Mouse (Mus musculus) forebrain, embryonic 12.5 days (tissue): ENCODE results near the gene Pgghg. TPM values are rescaled to one million over a fixed set of nuclear protein-coding genes. Genes with fewer than 3 reads are reported as not detected.

Experiments
- ATAC-seq: fragments of 200-750 bp; cut with Nextera tagmentation; 2 replicates; pipeline ENCODE4 v1.8.0; 2017; ENCODE audit warnings: moderate TSS enrichment; ENCODE audit not compliant: low FRiP score
- H3K27ac ChIP-seq: fragments of 300-500 bp; sonication (generic); 2 replicates; pipeline ENCODE4 v1.5.1; 2016; ENCODE audit warnings: mild to moderate bottlenecking
- H3K27me3 ChIP-seq: fragments of 300-500 bp; sonication (generic); 2 replicates; pipeline ENCODE4 v1.6.1; 2016; ENCODE audit warnings: mild to moderate bottlenecking
- H3K36me3 ChIP-seq: fragments of 300-500 bp; sonication (generic); replicated peaks from 2 replicates; pipeline ENCODE4 v1.6.1; 2016; ENCODE audit warnings: mild to moderate bottlenecking
- H3K4me1 ChIP-seq: fragments of 300-500 bp; sonication (generic); 2 replicates; pipeline ENCODE4 v1.6.1; 2016
- H3K4me2 ChIP-seq: fragments of 300-500 bp; sonication (generic); 2 replicates; pipeline ENCODE4 v1.6.1; 2016; ENCODE audit warnings: mild to moderate bottlenecking, moderate library complexity
- H3K4me3 ChIP-seq: fragments of 300-500 bp; sonication (generic); replicated peaks from 2 replicates; pipeline ENCODE4 v1.5.1; 2016; ENCODE audit warnings: mild to moderate bottlenecking
- H3K9ac ChIP-seq: fragments of 300-500 bp; sonication (generic); 2 replicates; pipeline ENCODE4 v1.6.1; 2016; ENCODE audit warnings: mild to moderate bottlenecking
- H3K9me3 ChIP-seq: fragments of 300-500 bp; sonication (generic); 2 replicates; pipeline ENCODE4 v1.6.1; 2016
- WGBS: fragments of 180-500 bp; shearing (Covaris S2); methylation state at CpG from one replicate; pipeline ENCODE4 v1.1.7; 2016; 5-methylcytosine and 5-hydroxymethylcytosine counted together
- polyA plus RNA-seq: library from polyadenylated mRNA; unstranded; fragments of >200 nt; fragmentation: Nextera tagmentation; extraction: Ambion mirVana; gene quantifications from 2 replicates; pipeline ENCODE4 v1.2.1, GENCODE M21; 2016

Pgghg gene
- polyA plus RNA-seq, 1 experiment from 2014 or later = 12.9 TPM

DNA sequence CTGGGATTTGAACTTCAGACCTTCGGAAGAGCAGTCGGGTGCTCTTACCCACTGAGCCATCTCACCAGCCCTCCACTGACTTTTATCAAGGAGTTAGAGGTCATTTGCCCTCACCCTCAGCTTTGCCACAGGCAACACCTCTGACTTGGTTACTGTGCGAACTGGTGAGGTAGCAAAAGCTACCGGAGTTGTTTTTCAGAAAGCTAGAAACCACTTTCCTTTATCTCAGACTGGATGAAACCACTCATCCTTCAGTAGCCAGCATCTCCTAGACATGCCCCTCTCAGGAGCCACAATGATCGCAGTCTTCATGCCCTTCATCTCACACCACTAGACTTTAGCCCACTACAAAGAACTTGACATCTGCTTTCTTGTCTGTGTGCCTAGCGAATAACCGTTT lies 41.8 kb downstream of the Pgghg start:
- no peaks in the 10 kb centered on the region for H3K4me1 ChIP-seq
- no peaks in the 10 kb centered on the region for H3K27me3 ChIP-seq
- H3K9ac ChIP-seq = no peak overlapping the region
- no peak overlapping the region for H3K4me2 ChIP-seq
- ATAC-seq = no peak
- no peak overlapping the region for H3K27ac ChIP-seq
- H3K4me3 ChIP-seq = no peak overlapping the region
- no peaks in the 10 kb centered on the region for H3K9me3 ChIP-seq
- whole genome bisulfite sequencing = 94% methylated on average over 7 of the region's 7 CpGs
- H3K36me3 ChIP-seq = no peaks in the 10 kb centered on the region

- H3K9me3 ChIP-seq = no peaks in the 10 kb centered on the region
- H3K4me2 ChIP-seq = no peak overlapping the region
- no peak overlapping the region for H3K9ac ChIP-seq
- no peak overlapping the region for H3K27ac ChIP-seq
- no peaks in the 10 kb centered on the region for H3K36me3 ChIP-seq
- H3K27me3 ChIP-seq = no peaks in the 10 kb centered on the region
- ATAC-seq = no peak
- no peaks in the 10 kb centered on the region for H3K4me1 ChIP-seq
- 91% methylated on average over 17 of the region's 17 CpGs for WGBS
- no peak overlapping the region for H3K4me3 ChIP-seq
These were observed 46.3 kb downstream of the Pgghg start for GRCm38 (mm10) chr7:140987182-140988138.

DNA sequence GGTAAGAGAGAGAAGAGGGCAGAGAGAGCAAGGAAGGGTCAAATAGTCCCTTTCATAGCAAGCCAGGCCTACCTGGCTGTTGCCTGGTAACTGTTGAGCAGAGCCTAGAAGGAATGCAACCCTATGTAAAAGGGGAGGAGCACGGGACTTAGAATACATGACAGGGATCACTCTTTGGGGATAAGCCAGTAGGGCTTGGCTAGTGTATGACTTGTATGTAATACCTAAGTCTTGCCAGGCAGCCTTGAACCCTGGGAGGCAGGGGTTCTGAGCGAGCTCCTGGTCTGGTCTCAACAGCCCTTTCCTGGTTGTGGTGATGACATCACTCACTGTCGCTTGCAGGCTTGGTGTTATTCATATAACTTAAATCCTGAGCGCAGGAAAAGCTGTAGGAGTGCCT lies 47.8 kb downstream of the Pgghg start:
- Histone ChIP-seq H3K9ac (no peak overlapping the region), H3K27ac (no peak overlapping the region), H3K4me2 (no peak overlapping the region), H3K4me1 (no peaks in the 10 kb centered on the region), H3K36me3 (no peaks in the 10 kb centered on the region), H3K9me3 (no peaks in the 10 kb centered on the region), H3K4me3 (no peak overlapping the region), H3K27me3 (no peaks in the 10 kb centered on the region)
- no peak for ATAC-seq
- WGBS = 79% methylated on average over 4 of the region's 4 CpGs

GRCm38 (mm10) chr7:140990185-140990584 lies 49.0 kb downstream of the Pgghg start:
- 83% methylated on average over 6 of the region's 6 CpGs for WGBS
- no peak for ATAC-seq

GRCm38 (mm10) chr7:140990622-140991021 lies 49.4 kb downstream of the Pgghg start:
- H3K4me2 ChIP-seq = no peak overlapping the region
- H3K9ac ChIP-seq = no peak overlapping the region
- no peak overlapping the region for H3K4me3 ChIP-seq
- 80% methylated on average over 5 of the region's 5 CpGs for WGBS
- no peaks in the 10 kb centered on the region for H3K4me1 ChIP-seq
- H3K27ac ChIP-seq = no peak overlapping the region
- H3K36me3 ChIP-seq = no peaks in the 10 kb centered on the region
- no peak for ATAC-seq
- H3K27me3 ChIP-seq = no peaks in the 10 kb centered on the region
- H3K9me3 ChIP-seq = no peaks in the 10 kb centered on the region

More at GRCm38 (mm10) chr7:140990185-140990584, 49.0 kb downstream of the Pgghg start:
- Histone ChIP-seq H3K4me3 (no peak overlapping the region), H3K36me3 (no peaks in the 10 kb centered on the region), H3K27ac (no peak overlapping the region), H3K9me3 (no peaks in the 10 kb centered on the region), H3K4me2 (no peak overlapping the region), H3K9ac (no peak overlapping the region), H3K27me3 (no peaks in the 10 kb centered on the region), H3K4me1 (no peaks in the 10 kb centered on the region)

DNA sequence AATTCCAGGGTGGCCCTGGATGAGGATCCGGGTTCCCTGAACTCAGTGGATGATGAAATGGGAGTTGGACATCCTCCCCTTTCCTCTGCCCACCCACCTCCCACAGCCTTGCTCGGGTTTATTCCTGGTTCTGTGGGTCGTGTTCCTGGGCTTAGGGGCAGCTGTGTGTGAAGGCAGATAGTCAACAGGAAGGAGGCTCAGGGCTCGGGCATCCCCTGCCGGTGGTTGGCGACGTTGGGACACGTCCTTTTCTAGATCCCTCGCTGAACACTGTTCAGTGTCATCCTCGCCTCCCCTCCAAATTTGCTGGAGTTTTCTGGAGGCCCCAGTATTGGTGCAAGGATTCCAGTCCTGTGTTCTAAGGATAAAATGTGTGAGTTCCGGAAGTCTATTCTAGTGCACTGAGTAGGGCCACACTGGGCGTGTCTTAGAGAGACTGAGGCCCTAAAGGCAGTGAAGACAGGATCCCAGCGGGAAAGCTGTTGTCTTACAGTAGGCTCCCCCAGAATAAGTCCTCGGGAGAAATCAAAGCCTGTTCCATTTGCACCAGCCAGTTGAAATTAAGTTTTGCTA lies 50.0 kb downstream of the Pgghg start:
- ATAC-seq = no peak
- Histone ChIP-seq H3K27ac (no peak overlapping the region), H3K4me1 (no peaks in the 10 kb centered on the region), H3K36me3 (no peaks in the 10 kb centered on the region), H3K27me3 (no peaks in the 10 kb centered on the region), H3K4me3 (no peak overlapping the region), H3K9ac (no peak overlapping the region), H3K9me3 (no peaks in the 10 kb centered on the region), H3K4me2 (no peak overlapping the region)
- 91% methylated on average over 14 of the region's 14 CpGs for WGBS

Other genes with a start within 250 kb of the Pgghg start
- gene Olfr541, start 244.1 kb upstream of the Pgghg start, polyA plus RNA-seq = not detected in 2 replicates
- not detected in 2 replicates for gene Cyp2e1, start 177.7 kb upstream of the Pgghg start, polyA plus RNA-seq
- gene Syce1, start 153.5 kb upstream of the Pgghg start, polyA plus RNA-seq = 0.13 and 0.31 TPM in 2 replicates
- gene Zfp941, start 119.2 kb upstream of the Pgghg start, polyA plus RNA-seq = 7.0 and 7.4 TPM in 2 replicates
- not detected in 2 replicates for gene Urah, start 106.4 kb upstream of the Pgghg start, polyA plus RNA-seq
- gene Scgb1c1, start 95.8 kb upstream of the Pgghg start, polyA plus RNA-seq = not detected in 2 replicates
- gene Odf3, start 93.6 kb upstream of the Pgghg start, polyA plus RNA-seq = 0.13 TPM in 1 of 2 replicates, not detected in the other
- gene Gm45785, start 85.1 kb upstream of the Pgghg start, polyA plus RNA-seq = not detected in 2 replicates
- 60.3 and 65.6 TPM in 2 replicates for gene Ric8a, start 84.4 kb upstream of the Pgghg start, polyA plus RNA-seq
- gene Bet1l, start 83.8 kb upstream of the Pgghg start, polyA plus RNA-seq = 27.6 and 27.8 TPM in 2 replicates
- gene Psmd13, start 59.4 kb upstream of the Pgghg start, polyA plus RNA-seq = 307 and 318 TPM in 2 replicates
- 24.7 and 26.1 TPM in 2 replicates for gene Sirt3, start 59.1 kb upstream of the Pgghg start, polyA plus RNA-seq
- not detected in 2 replicates for gene Cox8b, start 40.9 kb upstream of the Pgghg start, polyA plus RNA-seq
- gene Nlrp6, start 20.5 kb upstream of the Pgghg start, polyA plus RNA-seq = 0.13 and 0.17 TPM in 2 replicates
- gene Ifitm5, start 8.9 kb downstream of the Pgghg start, polyA plus RNA-seq = 0.78 and 1.4 TPM in 2 replicates
- not detected in 2 replicates for gene Gm45717, start 14.5 kb downstream of the Pgghg start, polyA plus RNA-seq
- gene Ifitm2, start 14.6 kb downstream of the Pgghg start, polyA plus RNA-seq = 178 and 217 TPM in 2 replicates
- gene Ifitm1, start 25.8 kb downstream of the Pgghg start, polyA plus RNA-seq = 5.8 and 6.2 TPM in 2 replicates
- 11.6 and 13.0 TPM in 2 replicates for gene Ifitm3, start 69.4 kb downstream of the Pgghg start, polyA plus RNA-seq
- not detected in 2 replicates for gene Ifitm6, start 76.5 kb downstream of the Pgghg start, polyA plus RNA-seq
- gene Gm17387, start 87.7 kb downstream of the Pgghg start, polyA plus RNA-seq = not detected in 2 replicates
- gene B4galnt4, start 119.7 kb downstream of the Pgghg start, polyA plus RNA-seq = 40.7 and 43.6 TPM in 2 replicates
- 1.3 and 1.5 TPM in 2 replicates for gene Pkp3, start 136.8 kb downstream of the Pgghg start, polyA plus RNA-seq
- 1.3 and 1.5 TPM in 2 replicates for gene Sigirr, start 159.2 kb downstream of the Pgghg start, polyA plus RNA-seq
- gene Ano9, start 176.4 kb downstream of the Pgghg start, polyA plus RNA-seq = 0.31 and 0.37 TPM in 2 replicates
- gene Ptdss2, start 181.0 kb downstream of the Pgghg start, polyA plus RNA-seq = 63.5 and 64.9 TPM in 2 replicates
- gene Rnh1, start 231.5 kb downstream of the Pgghg start, polyA plus RNA-seq = 47.2 and 49.7 TPM in 2 replicates